Mouse (Mus musculus): ENCODE results near the gene Gm21860. TPM values are rescaled to one million over a fixed set of nuclear protein-coding genes. Genes with fewer than 3 reads are reported as not detected.
"Not testable (repeated sequence)": the region's sequence is repeated elsewhere in the genome, so short reads cannot be mapped to it uniquely, and the experiment has no call there.

The Gm21860 gene
- polyA plus RNA-seq, 1 experiment from 2014 or later = not detected

GRCm38 (mm10) chrY:90728905-90729256 is 25.7 kb downstream of the Gm21860 start:
- not testable (repeated sequence) for H3K36me3 ChIP-seq; H3K27ac ChIP-seq (replicated peaks); H3K4me2 ChIP-seq; H3K4me3 ChIP-seq (replicated peaks); H3K4me1 ChIP-seq; H3K27me3 ChIP-seq (replicated peaks); H3K9ac ChIP-seq (replicated peaks); H3K9me3 ChIP-seq (replicated peaks)
- peak; percentile 47; the same call in 1 of the 2 replicates for ATAC-seq (ENCODE audit: low FRiP score)
- WGBS = 86% methylated on average over 16 of the region's 17 CpGs

- 76% methylated on average over 9 of the region's 13 CpGs for WGBS
- not testable (repeated sequence) for H3K36me3 ChIP-seq; H3K27me3 ChIP-seq (replicated peaks); H3K9me3 ChIP-seq (replicated peaks); H3K4me1 ChIP-seq; H3K27ac ChIP-seq (replicated peaks); H3K4me3 ChIP-seq (replicated peaks); H3K9ac ChIP-seq (replicated peaks); H3K4me2 ChIP-seq
- 0 out of 2 replicates have a peak, but pooled peaks have one; percentile 45 for ATAC-seq (ENCODE audit: low FRiP score)
These were observed 26.2 kb downstream of the Gm21860 start for GRCm38 (mm10) chrY:90728251-90728904.

- H3K4me3 ChIP-seq (replicated peaks); H3K27me3 ChIP-seq (replicated peaks); H3K9ac ChIP-seq (replicated peaks); H3K36me3 ChIP-seq; H3K4me1 ChIP-seq; H3K27ac ChIP-seq (replicated peaks); H3K9me3 ChIP-seq (replicated peaks); H3K4me2 ChIP-seq; ATAC-seq (ENCODE audit: low FRiP score): not testable (repeated sequence)
- WGBS = 80% methylated on average over 12 of the region's 13 CpGs
These were observed 27.3 kb downstream of the Gm21860 start for GRCm38 (mm10) chrY:90727121-90727908.

- not testable (repeated sequence) for H3K9ac ChIP-seq (replicated peaks); H3K4me1 ChIP-seq; H3K27me3 ChIP-seq (replicated peaks); ATAC-seq (ENCODE audit: low FRiP score); H3K4me2 ChIP-seq; H3K4me3 ChIP-seq (replicated peaks); H3K27ac ChIP-seq (replicated peaks); H3K9me3 ChIP-seq (replicated peaks); H3K36me3 ChIP-seq
- 67% methylated on average over 11 of the region's 23 CpGs for WGBS
These were observed 28.7 kb downstream of the Gm21860 start for GRCm38 (mm10) chrY:90725701-90726451.

- 84% methylated on average over 10 of the region's 10 CpGs for WGBS
- H3K4me3 ChIP-seq (replicated peaks); ATAC-seq (ENCODE audit: low FRiP score); H3K4me1 ChIP-seq; H3K36me3 ChIP-seq; H3K27ac ChIP-seq (replicated peaks); H3K9ac ChIP-seq (replicated peaks); H3K4me2 ChIP-seq; H3K9me3 ChIP-seq (replicated peaks); H3K27me3 ChIP-seq (replicated peaks): not testable (repeated sequence)
These were observed 29.5 kb downstream of the Gm21860 start for GRCm38 (mm10) chrY:90725166-90725565.

- not testable (repeated sequence) for H3K4me1 ChIP-seq; H3K4me2 ChIP-seq; H3K4me3 ChIP-seq (replicated peaks); H3K27ac ChIP-seq (replicated peaks); H3K27me3 ChIP-seq (replicated peaks); H3K36me3 ChIP-seq; H3K9ac ChIP-seq (replicated peaks); H3K9me3 ChIP-seq (replicated peaks)
- peak; percentile 77 for ATAC-seq (ENCODE audit: low FRiP score)
- 58% methylated on average over 8 of the region's 8 CpGs for WGBS
These were observed 30.5 kb downstream of the Gm21860 start for GRCm38 (mm10) chrY:90724014-90724709.

- not testable (repeated sequence) for H3K4me3 ChIP-seq (replicated peaks); H3K27me3 ChIP-seq (replicated peaks); H3K4me2 ChIP-seq; H3K27ac ChIP-seq (replicated peaks); H3K9ac ChIP-seq (replicated peaks); H3K9me3 ChIP-seq (replicated peaks); H3K36me3 ChIP-seq; H3K4me1 ChIP-seq
- ATAC-seq (ENCODE audit: low FRiP score) = peak; percentile 66; the same call in 1 of the 2 replicates
- 71% methylated on average over 9 of the region's 9 CpGs for WGBS
These were observed 31.2 kb downstream of the Gm21860 start for GRCm38 (mm10) chrY:90723336-90723987.

- not testable (repeated sequence) for H3K9ac ChIP-seq (replicated peaks); ATAC-seq (ENCODE audit: low FRiP score); H3K27me3 ChIP-seq (replicated peaks); H3K27ac ChIP-seq (replicated peaks); H3K4me1 ChIP-seq; H3K4me3 ChIP-seq (replicated peaks); H3K4me2 ChIP-seq; H3K9me3 ChIP-seq (replicated peaks); H3K36me3 ChIP-seq
- WGBS = 51% methylated on average over 5 of the region's 5 CpGs
These were observed 34.1 kb downstream of the Gm21860 start for GRCm38 (mm10) chrY:90720505-90720904.

GRCm38 (mm10) chrY:90719403-90720232 is 35.0 kb downstream of the Gm21860 start:
- not testable (repeated sequence) for H3K27ac ChIP-seq (replicated peaks); H3K27me3 ChIP-seq (replicated peaks); H3K4me3 ChIP-seq (replicated peaks); H3K36me3 ChIP-seq; H3K9ac ChIP-seq (replicated peaks); ATAC-seq (ENCODE audit: low FRiP score); H3K9me3 ChIP-seq (replicated peaks); H3K4me2 ChIP-seq; H3K4me1 ChIP-seq
- WGBS = 83% methylated on average over 12 of the region's 13 CpGs

- not testable (repeated sequence) for H3K27me3 ChIP-seq (replicated peaks); H3K9me3 ChIP-seq (replicated peaks); H3K9ac ChIP-seq (replicated peaks); H3K4me2 ChIP-seq; H3K27ac ChIP-seq (replicated peaks); H3K4me3 ChIP-seq (replicated peaks); H3K4me1 ChIP-seq; H3K36me3 ChIP-seq
- 76% methylated on average over 19 of the region's 22 CpGs for WGBS
- ATAC-seq (ENCODE audit: low FRiP score) = peak; percentile 89
These were observed 35.8 kb downstream of the Gm21860 start for GRCm38 (mm10) chrY:90718583-90719402.
